Mouse (Mus musculus) cerebellum, adult 11-12 months (tissue): ENCODE measurements at regions not wholly inside any gene's neighbourhood (a gene's known extent, or its start where the extent isn't known, plus 50 kb on each side); places are given as distances from the start of the nearest gene placed in this dataset.
"Not testable (repeated sequence)": the region's sequence is repeated elsewhere in the genome, so short reads cannot be mapped to it uniquely, and the experiment has no call there.

Source experiments
- DNase-seq: peaks from one replicate; pipeline ENCODE4 v3.0.0; 2022

DNA sequence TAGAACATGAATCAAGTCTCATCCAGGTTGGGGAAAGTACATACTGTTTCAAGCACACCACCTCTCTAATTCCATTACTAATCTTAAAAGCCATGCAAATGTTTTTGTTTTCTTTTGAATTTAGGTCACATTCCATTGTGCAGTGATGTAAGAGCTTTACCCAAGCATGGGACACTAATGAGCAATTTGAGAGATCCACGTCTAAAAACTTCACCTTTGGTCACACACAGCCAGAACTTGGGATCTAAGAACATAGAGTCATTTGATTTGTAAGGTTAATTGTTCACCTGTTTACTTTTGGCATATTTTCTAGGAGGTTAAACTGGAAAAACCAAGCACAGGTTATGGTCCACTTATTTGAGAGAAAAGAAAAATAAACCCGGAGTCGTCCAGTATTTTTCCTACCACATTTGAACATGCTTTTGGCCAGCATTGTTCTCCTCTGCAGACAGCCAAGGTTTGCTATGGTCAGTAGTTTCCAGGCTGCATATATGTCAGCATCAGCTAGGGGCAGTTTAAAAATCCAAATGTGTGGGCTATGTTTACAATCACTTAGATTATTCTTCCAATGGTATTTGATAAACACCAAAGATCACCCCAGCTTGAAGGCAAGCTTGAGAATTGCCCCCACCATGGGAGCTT is 137.0 kb downstream of the Arrdc3 start:
- no peak for DNase-seq

DNA sequence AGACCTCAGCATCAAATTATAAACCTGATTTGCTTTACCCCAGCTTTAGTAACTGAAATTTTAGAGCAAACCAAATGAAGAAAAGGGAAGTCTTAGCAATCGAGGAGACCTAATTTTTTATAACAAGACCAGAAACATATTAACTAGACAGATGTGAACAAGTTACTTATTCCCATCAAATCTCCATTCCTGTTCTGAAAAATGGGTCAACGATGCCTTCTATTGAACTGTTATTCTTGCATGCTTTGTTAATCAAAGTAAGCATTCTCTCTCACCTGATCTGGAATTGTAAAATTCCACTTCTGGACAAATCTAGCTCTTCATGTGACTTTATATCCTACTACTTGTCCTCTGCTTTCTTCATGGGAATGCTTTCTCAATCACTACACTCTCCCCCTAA is 137.6 kb downstream of the Arrdc3 start:
- DNase-seq, result no peak

DNA sequence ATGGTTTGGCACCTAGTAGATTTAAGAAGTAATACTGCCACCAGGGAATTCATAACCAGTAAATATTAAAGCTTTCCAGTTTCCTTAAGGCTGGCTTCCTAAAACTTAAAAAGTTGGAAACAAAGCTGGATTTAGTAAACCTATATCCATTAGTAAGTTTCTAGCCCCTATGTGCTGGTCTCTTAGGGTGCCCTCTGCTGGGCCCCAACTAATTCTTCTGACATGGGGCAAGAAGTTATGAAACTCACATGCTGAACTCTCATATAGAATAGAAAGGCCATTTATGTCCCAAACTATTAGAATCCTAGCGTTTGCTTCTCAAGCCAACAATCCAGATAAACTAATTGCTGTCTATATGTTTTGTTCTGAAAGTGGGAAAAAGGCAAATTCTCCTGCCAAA is 139.2 kb downstream of the Arrdc3 start:
- no peak for DNase-seq

- not testable (repeated sequence) for DNase-seq
Observed at GRCm38 (mm10) chr13:81025241-81025760, 142.1 kb downstream of the Arrdc3 start.

DNA sequence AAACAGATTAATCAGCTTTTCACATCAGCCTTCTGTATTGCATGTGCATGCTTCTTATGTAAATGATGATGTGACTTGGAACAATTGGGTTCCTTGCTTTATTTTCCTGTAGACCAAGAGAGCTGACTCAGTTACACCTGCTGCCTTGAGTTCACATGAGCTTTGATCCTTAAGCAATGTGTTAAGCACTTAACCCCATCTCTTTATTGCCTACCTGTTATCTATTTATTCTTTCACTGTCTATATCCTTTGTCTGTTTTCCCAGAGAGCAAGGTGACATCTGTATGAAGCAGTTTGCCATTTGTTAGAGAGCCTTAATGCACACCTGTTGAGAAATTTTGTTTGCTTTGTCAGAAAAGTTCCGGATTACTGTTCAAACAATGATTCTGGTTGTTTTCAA is 154.1 kb downstream of the Arrdc3 start:
- no peak for DNase-seq

DNA sequence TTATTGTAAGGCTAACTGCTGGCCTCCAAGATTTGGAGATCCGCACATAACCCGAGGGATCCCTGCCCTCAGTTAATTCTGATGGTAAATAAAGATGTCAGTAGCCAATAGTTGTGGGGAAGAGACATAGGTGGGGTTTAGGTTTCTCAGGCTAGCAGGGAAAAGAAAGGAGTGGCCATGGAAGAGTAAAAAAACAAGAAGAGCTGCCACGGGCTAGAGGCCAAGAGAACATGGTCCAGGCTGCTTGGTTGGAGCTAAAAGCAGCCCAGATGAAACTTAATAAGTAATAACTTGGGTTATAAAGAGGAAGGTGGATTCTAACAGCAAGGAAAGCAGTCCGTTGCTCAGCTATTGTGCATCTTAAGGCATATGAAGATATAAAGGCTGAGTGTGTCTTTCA is 155.6 kb downstream of the Arrdc3 start:
- no peak for DNase-seq

- DNase-seq, result no peak
Observed at GRCm38 (mm10) chr13:81040494-81040893, 157.3 kb downstream of the Arrdc3 start.

DNA sequence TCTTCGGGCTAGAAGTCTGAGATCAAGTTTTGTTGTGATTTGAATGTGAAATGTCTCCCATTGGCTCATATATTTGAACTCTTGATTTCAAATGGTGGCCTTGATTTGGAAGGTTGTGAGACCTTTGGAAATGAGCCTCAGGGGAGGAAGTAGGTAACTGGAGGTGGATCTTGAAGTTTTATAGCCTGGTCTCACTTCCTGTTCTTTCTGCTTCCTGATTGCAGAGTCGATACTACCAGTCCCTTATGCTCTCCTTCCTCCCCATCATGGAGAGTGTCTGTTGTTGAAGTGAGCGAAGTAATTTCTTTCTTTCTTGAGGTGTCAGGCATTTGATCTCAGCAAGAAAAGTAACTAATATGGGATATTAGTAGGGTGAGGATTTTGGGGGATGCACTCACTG is 158.5 kb downstream of the Arrdc3 start:
- DNase-seq, result no peak
